Mouse (Mus musculus) liver, postnatal 0 days (tissue): Measurements from ENCODE around the gene Lipt1.
A peak's percentile ranks its signal among the peaks of the same experiment; 100 is the strongest.

Source experiments
- CTCF ChIP-seq: sonication (generic); IDR thresholded peaks from 2 replicates; pipeline ENCODE4 v1.5.1; 2016; ENCODE audit warnings: antibody characterized with exemption, low read depth
- EP300 ChIP-seq: IDR thresholded peaks from 2 replicates; pipeline ENCODE4 v1.6.1; 2016; ENCODE audit warnings: antibody characterized with exemption, low read depth, mild to moderate bottlenecking

DNA sequence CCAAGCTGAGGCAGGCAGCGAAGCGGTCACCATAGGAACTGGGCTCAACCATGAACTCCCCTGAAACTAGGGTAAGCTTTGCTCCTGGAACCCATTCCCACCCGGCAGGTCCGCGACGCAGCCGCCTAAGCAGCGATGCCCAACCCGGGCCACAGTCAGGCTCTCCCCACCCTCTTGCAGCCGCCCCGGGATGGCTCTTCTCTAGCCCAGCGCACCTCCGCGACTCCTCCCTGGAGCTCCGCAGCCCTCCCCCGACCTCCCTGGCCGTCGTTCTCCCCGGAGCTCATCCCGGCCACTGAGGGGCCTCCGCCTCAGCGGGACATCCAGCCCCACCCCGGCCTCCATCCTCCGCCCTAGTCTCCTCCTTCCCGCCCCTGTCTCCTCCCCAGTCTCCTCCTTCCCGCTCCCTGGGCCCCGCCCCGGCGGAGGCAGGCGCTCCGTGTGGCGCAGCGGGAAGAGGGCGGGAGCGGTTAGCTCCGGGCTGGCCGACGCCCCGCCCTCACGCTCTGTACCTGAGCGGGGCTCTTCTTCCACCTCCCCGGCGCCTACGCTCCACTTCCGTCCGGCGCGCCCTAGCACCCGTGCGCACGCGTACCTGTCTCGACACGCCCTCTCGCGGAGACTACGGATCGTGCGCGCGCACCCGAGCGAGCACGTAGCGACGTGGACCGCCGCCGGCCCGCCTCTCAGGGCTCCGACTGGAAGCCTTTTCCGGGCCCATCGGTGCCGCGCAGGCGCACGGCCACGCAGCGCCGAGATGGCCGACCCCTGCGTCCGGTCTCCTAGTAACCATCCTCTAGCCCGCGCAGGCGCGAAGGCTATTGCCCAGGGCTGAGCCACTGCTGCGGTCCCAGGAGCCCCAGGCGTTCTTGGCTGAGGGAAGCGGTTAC, 6.8 kb upstream of the Lipt1 start:
- TF ChIP-seq CTCF (peak; percentile 69), EP300 (no peak)
